Mouse (Mus musculus) heart, adult 2 months (tissue): ENCODE results near the gene Fkbp6.

Experiments
- CTCF ChIP-seq: fragments of 200-600 bp; IDR thresholded peaks from 2 replicates; pipeline ENCODE4 v1.8.1; 2022; ENCODE audit warnings: antibody characterized with exemption, mild to moderate bottlenecking, moderate library complexity
- POLR2A ChIP-seq: fragments of 200-500 bp; IDR thresholded peaks from 2 replicates; pipeline ENCODE4 v1.6.1; 2011; ENCODE audit warnings: mild to moderate bottlenecking, low read depth, low read length, control low read depth; ENCODE audit not compliant: insufficient read depth

GRCm38 (mm10) chr5:135286185-135286584 is 63.7 kb downstream of the Fkbp6 start:
- TF ChIP-seq POLR2A (no peak), CTCF (peak; percentile 94)
